Mouse (Mus musculus): ENCODE measurements around the gene Prokr1. TPM values are rescaled to one million over a fixed set of nuclear protein-coding genes. Genes with fewer than 3 reads are reported as not detected.

Prokr1 gene
- 0.11 TPM for polyA plus RNA-seq (2017; shearing (Covaris generic))

GRCm38 (mm10) chr6:87590394-87591281, at the start of gene Prokr1:
TSS of gene Prokr1 (minus strand) at chr6:87590743.

DNA sequence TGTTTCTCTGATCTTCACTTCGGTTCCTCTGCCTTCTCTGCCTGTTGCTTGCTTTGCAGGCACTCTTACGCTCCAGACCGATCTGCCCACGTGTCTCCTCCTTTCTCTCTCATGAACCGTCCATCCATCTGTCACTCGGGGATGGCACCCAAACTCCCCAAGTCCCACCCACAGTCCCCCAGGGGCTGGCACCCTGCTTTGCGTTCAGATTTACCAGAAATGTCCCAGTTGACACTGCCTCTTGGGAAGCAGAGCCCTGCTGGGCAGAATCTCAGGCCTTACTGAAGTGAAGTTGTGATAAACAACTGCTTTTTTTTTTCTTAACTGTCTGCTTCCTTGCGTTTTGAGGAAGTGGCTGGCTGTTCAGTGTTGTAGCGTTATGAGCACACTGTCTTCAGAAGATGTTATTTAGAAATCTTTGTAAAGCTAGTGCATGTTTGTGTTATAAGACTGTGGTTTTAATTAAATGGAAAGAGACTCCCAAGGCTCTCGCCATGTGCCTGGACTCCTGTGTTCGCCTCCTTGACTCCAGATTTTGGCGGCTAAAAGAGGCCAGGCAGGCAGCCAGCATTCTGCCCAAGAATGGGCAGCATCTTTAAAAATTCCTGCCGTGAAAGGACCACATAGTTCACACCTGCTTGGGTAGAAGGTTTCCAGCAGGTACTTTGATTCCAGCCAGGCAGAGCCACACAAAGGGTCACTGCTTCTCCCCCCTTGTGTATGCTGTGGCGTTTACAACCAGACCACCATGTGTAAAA, 57.4 kb downstream of the Prokr1 start, which contains the start of gene Arhgap25:
Gene Arhgap25, minus strand, starts transcription at position 307 of the 758 bp plus-strand sequence.

Other genes with a start within 250 kb of the Prokr1 start
- not detected for gene Gkn1, start 239.8 kb downstream of the Prokr1 start, polyA plus RNA-seq (2017; shearing (Covaris generic))
- not detected for gene Gkn2, start 217.4 kb downstream of the Prokr1 start, polyA plus RNA-seq (2017; shearing (Covaris generic))
- not detected for gene Gkn3, start 201.8 kb downstream of the Prokr1 start, polyA plus RNA-seq (2017; shearing (Covaris generic))
- not detected for gene Bmp10, start 161.7 kb downstream of the Prokr1 start, polyA plus RNA-seq (2017; shearing (Covaris generic))
- 162 TPM for gene Arhgap25, start 57.5 kb downstream of the Prokr1 start, polyA plus RNA-seq (2017; shearing (Covaris generic))
- gene Aplf, start 81.5 kb upstream of the Prokr1 start, polyA plus RNA-seq (2017; shearing (Covaris generic)), result 9.9 TPM
- gene Efcc1, start 140.1 kb upstream of the Prokr1 start, polyA plus RNA-seq (2017; shearing (Covaris generic)), result 0.34 TPM
- gene Gp9, start 187.3 kb upstream of the Prokr1 start, polyA plus RNA-seq (2017; shearing (Covaris generic)), result not detected
- gene Rab43, start 221.4 kb upstream of the Prokr1 start, polyA plus RNA-seq (2017; shearing (Covaris generic)), result 34.5 TPM
- 12.3 TPM for gene Gm45140, start 245.1 kb upstream of the Prokr1 start, polyA plus RNA-seq (2017; shearing (Covaris generic))
- 72.1 TPM for gene Isy1, start 248.1 kb upstream of the Prokr1 start, polyA plus RNA-seq (2017; shearing (Covaris generic))